Mouse (Mus musculus): ENCODE results near the gene Hdac9. TPM values are rescaled to one million over a fixed set of nuclear protein-coding genes. Genes with fewer than 3 reads are reported as not detected.

Gene Hdac9
- polyA plus RNA-seq, 1 experiment from 2014 or later = 1.5 TPM

- no peak overlapping the region for H3K4me2 ChIP-seq (replicated peaks; ENCODE audit: low read depth)
- no peak overlapping the region for H3K9ac ChIP-seq (ENCODE audit: low read length)
- no peaks in the 10 kb centered on the region for H3K9me3 ChIP-seq (ENCODE audit: control insufficient read depth, low read length)
- H3K4me1 ChIP-seq (replicated peaks; ENCODE audit: control insufficient read depth, insufficient read depth) = no peaks in the 10 kb centered on the region
- no peak overlapping the region for H3K27ac ChIP-seq (replicated peaks)
- DNase-seq (ENCODE audit: low spot score) (no peak), ATAC-seq (ENCODE audit: low FRiP score, low TSS enrichment) (no peak)
- 90% methylated on average over 2 of the region's 2 CpGs for WGBS
- H3K36me3 ChIP-seq (ENCODE audit: control insufficient read depth, insufficient read depth, low read length) = no peaks in the 10 kb centered on the region
- TF ChIP-seq CTCF (IDR thresholded peaks at IDR 0.05; ENCODE audit: low read depth) (no peak), EP300 (optimal IDR thresholded peaks at IDR 0.05) (no peak)
- H3K4me3 ChIP-seq (ENCODE audit: low read depth, low read length) = no peak overlapping the region
- no peaks in the 10 kb centered on the region for H3K27me3 ChIP-seq (ENCODE audit: control insufficient read depth, insufficient read depth, low read length)
These were observed 569.4 kb downstream of the Hdac9 start for GRCm38 (mm10) chr12:34347529-34347928.

GRCm38 (mm10) chr12:34342761-34343160 lies 574.1 kb downstream of the Hdac9 start:
- Histone ChIP-seq H3K4me2 (replicated peaks; ENCODE audit: low read depth) (no peak overlapping the region), H3K4me1 (replicated peaks; ENCODE audit: control insufficient read depth, insufficient read depth) (no peaks in the 10 kb centered on the region), H3K27ac (replicated peaks) (no peak overlapping the region), H3K9me3 (ENCODE audit: control insufficient read depth, low read length) (no peaks in the 10 kb centered on the region), H3K4me3 (ENCODE audit: low read depth, low read length) (no peak overlapping the region), H3K9ac (ENCODE audit: low read length) (no peak overlapping the region), H3K36me3 (ENCODE audit: control insufficient read depth, insufficient read depth, low read length) (no peaks in the 10 kb centered on the region), H3K27me3 (ENCODE audit: control insufficient read depth, insufficient read depth, low read length) (no peaks in the 10 kb centered on the region)
- TF ChIP-seq CTCF (IDR thresholded peaks at IDR 0.05; ENCODE audit: low read depth) = no peak
- no peak for TF ChIP-seq EP300 (optimal IDR thresholded peaks at IDR 0.05)
- ATAC-seq (ENCODE audit: low FRiP score, low TSS enrichment) = no peak
- DNase-seq (ENCODE audit: low spot score) = no peak
- WGBS = 74% methylated on average over 2 of the region's 2 CpGs

- Histone ChIP-seq H3K9me3 (ENCODE audit: control insufficient read depth, low read length) (no peaks in the 10 kb centered on the region), H3K27me3 (ENCODE audit: control insufficient read depth, insufficient read depth, low read length) (no peaks in the 10 kb centered on the region), H3K4me2 (replicated peaks; ENCODE audit: low read depth) (no peak overlapping the region), H3K36me3 (ENCODE audit: control insufficient read depth, insufficient read depth, low read length) (no peaks in the 10 kb centered on the region), H3K4me1 (replicated peaks; ENCODE audit: control insufficient read depth, insufficient read depth) (no peaks in the 10 kb centered on the region), H3K4me3 (ENCODE audit: low read depth, low read length) (no peak overlapping the region), H3K9ac (ENCODE audit: low read length) (no peak overlapping the region), H3K27ac (replicated peaks) (no peak overlapping the region)
- DNase-seq (ENCODE audit: low spot score) (no peak), ATAC-seq (ENCODE audit: low FRiP score, low TSS enrichment) (no peak)
- TF ChIP-seq EP300 (optimal IDR thresholded peaks at IDR 0.05) (no peak), CTCF (IDR thresholded peaks at IDR 0.05; ENCODE audit: low read depth) (no peak)
- WGBS = 89% methylated on average over 4 of the region's 4 CpGs
These were observed 578.0 kb downstream of the Hdac9 start for GRCm38 (mm10) chr12:34338886-34339285.

DNA sequence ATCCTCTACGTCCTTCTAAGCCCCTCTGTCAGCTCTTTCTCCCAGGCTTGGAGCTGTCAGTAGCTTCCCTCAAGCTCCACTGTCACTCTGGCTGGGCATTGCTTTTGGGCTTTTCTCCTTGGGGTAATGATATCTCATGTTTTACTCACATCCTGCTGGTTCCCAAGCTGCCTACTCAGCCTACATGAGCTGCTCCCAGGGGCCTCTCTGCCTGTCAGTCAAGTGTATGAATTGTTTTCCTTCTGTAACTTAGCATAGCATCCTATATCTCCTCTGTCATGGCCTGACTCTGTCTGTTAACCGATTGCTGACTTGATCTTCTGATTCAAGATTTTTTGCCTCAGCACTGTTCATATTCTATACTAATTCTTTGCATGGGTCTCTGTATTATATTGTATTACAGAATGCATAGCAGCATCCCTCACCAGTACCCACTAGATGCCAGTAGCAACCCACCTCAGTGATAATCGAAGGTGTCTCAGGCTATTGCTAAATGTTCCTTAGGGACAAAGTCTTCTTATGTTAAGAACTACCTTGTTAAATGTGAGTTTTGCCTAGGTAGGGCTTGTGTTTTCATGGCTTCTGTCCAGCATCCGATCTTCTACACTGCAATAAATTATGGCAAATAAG lies 582.3 kb downstream of the Hdac9 start:
- Histone ChIP-seq H3K4me3 (ENCODE audit: low read depth, low read length) (no peak overlapping the region), H3K9ac (ENCODE audit: low read length) (no peak overlapping the region), H3K36me3 (ENCODE audit: control insufficient read depth, insufficient read depth, low read length) (no peaks in the 10 kb centered on the region), H3K27ac (replicated peaks) (no peak overlapping the region), H3K27me3 (ENCODE audit: control insufficient read depth, insufficient read depth, low read length) (no peaks in the 10 kb centered on the region), H3K4me2 (replicated peaks; ENCODE audit: low read depth) (no peak overlapping the region), H3K4me1 (replicated peaks; ENCODE audit: control insufficient read depth, insufficient read depth) (no peaks in the 10 kb centered on the region), H3K9me3 (ENCODE audit: control insufficient read depth, low read length) (no peaks in the 10 kb centered on the region)
- TF ChIP-seq EP300 (optimal IDR thresholded peaks at IDR 0.05) = no peak
- peak; percentile 36 for TF ChIP-seq CTCF (IDR thresholded peaks at IDR 0.05; ENCODE audit: low read depth)
- 61% methylated on average over 4 of the region's 4 CpGs for WGBS
- ATAC-seq (ENCODE audit: low FRiP score, low TSS enrichment) = no peak
- no peak for DNase-seq (ENCODE audit: low spot score)

- ATAC-seq (ENCODE audit: low FRiP score, low TSS enrichment) = no peak
- Histone ChIP-seq H3K4me1 (replicated peaks; ENCODE audit: control insufficient read depth, insufficient read depth) (no peaks in the 10 kb centered on the region), H3K36me3 (ENCODE audit: control insufficient read depth, insufficient read depth, low read length) (no peaks in the 10 kb centered on the region), H3K4me2 (replicated peaks; ENCODE audit: low read depth) (no peak overlapping the region), H3K9ac (ENCODE audit: low read length) (no peak overlapping the region), H3K27ac (replicated peaks) (no peak overlapping the region), H3K4me3 (ENCODE audit: low read depth, low read length) (no peak overlapping the region), H3K27me3 (ENCODE audit: control insufficient read depth, insufficient read depth, low read length) (no peaks in the 10 kb centered on the region), H3K9me3 (ENCODE audit: control insufficient read depth, low read length) (no peaks in the 10 kb centered on the region)
- DNase-seq (ENCODE audit: low spot score) = no peak
- WGBS = 54% methylated on average over 4 of the region's 4 CpGs
- TF ChIP-seq CTCF (IDR thresholded peaks at IDR 0.05; ENCODE audit: low read depth) = no peak
- TF ChIP-seq EP300 (optimal IDR thresholded peaks at IDR 0.05) = no peak
These were observed 584.0 kb downstream of the Hdac9 start for GRCm38 (mm10) chr12:34332884-34333283.

DNA sequence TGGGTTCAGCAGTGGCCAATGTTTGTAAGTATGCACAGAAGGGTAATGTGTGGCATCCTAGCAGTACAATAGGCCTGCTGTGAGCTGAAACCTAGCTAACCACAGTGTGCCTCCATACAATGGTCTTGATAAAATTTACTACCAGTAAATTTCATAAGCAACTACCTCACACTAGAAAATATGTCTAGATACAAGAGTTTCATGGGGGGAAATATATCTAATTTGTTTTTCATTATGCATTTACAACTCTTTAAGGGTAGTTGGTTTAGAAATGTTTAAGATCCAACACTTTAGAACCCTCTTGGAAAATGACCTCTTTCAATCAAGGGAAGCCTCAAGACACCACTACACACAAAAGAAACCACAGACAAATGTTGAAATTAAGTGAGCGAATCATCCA lies 589.8 kb downstream of the Hdac9 start:
- Histone ChIP-seq H3K36me3 (ENCODE audit: control insufficient read depth, insufficient read depth, low read length) (no peaks in the 10 kb centered on the region), H3K4me3 (ENCODE audit: low read depth, low read length) (no peak overlapping the region), H3K9ac (ENCODE audit: low read length) (no peak overlapping the region), H3K9me3 (ENCODE audit: control insufficient read depth, low read length) (no peaks in the 10 kb centered on the region), H3K4me2 (replicated peaks; ENCODE audit: low read depth) (no peak overlapping the region), H3K27ac (replicated peaks) (no peak overlapping the region), H3K4me1 (replicated peaks; ENCODE audit: control insufficient read depth, insufficient read depth) (no peaks in the 10 kb centered on the region), H3K27me3 (ENCODE audit: control insufficient read depth, insufficient read depth, low read length) (no peaks in the 10 kb centered on the region)
- TF ChIP-seq CTCF (IDR thresholded peaks at IDR 0.05; ENCODE audit: low read depth) = no peak
- TF ChIP-seq EP300 (optimal IDR thresholded peaks at IDR 0.05) = no peak
- ATAC-seq (ENCODE audit: low FRiP score, low TSS enrichment) (no peak), DNase-seq (ENCODE audit: low spot score) (no peak)
- WGBS = 98% methylated on average over 1 of the region's 1 CpGs

Measured in stomach, postnatal 0 days (tissue).